Mouse (Mus musculus) thymus, postnatal 14 days (tissue): ENCODE measurements around the gene Gid8.
A peak's percentile ranks its signal among the peaks of the same experiment; 100 is the strongest.

Experiments
- DNase-seq: peaks from one replicate; pipeline ENCODE4 v3.0.0; 2021

The Gid8 gene

DNA sequence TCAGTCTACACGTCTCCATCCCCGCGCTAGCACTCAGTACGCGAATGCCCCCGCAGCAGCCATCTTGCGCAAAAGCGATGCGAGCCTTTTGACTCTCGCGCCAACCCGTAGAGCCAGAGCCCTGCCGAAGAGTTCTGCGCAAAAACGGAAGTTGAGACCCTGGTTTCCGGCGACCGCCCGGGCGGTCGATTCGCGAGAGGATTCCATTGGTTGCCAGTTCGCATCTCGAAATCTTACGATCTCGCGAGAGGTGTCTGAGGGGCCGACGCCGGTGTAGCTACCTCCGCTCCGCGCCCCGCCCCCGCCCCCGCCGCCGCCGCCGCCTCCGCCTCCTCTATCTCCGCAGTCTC, at the start of gene Gid8, which contains the start of gene Dido1:
TSS of gene Gid8 (plus strand) at position 195 of the 350 bp plus-strand sequence.
TSS of gene Dido1 (minus strand) at position 77 of the 350 bp plus-strand sequence.
- peak; percentile 96 for DNase-seq

DNA sequence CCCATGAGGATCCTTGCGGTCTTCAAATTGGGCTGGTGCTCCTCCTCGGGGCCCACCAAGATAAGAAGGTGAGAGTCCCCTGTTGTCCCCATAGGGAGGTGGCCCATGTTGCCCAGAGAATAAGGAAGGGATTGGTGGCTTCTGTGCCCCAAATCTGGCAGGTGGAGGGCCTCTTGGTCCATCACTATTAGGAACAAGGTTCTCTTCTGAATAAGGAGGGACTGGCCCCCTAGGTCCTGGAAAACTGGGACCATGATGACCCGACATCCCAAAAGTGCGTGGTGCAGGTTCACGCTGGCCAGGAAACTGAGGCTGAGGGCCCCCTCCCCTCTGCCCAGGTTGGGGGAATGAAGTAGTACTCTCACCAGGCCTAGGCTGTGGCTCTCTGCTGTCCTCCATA, 49.4 kb upstream of the Gid8 start:
- DNase-seq: no peak

DNA sequence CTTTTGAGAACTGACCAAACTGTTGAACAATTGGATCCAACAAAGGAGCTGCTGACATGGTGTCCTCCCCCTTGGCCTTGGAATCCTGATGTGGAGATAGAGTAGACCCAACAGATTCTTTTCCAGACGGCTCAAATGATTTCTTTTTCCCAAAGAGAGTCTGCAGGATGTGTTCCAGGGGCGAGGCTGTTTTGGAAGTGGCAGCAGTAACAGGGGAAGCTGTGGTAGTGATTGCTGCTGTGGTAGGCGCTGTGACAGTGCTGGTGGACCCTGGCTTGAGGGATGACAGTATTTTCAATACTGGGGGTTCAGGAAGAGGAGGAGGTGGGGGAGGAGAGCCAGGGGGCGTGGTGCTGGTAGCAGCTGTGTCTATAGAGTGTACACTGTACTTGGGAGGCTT, 47.9 kb upstream of the Gid8 start:
- no peak for DNase-seq

DNA sequence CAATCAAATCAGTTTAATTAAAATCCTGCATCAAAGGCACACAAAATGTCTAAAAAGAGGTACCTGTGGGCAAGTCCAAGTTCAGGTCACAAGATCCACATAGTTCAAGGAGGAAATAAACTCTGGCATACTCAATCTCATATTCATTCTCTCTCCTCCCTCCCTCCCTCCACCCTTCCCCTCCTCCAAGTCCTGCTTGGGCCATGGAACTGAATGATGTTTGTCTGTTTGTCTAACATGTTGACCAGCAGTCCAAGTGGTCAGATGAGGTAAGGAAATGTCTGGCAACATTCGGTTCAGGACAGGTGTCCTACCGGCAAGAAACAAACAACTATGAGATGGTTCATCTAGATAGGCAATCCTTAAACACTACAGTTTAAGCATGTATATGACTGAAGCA, 33.2 kb upstream of the Gid8 start:
- no peak for DNase-seq

DNA sequence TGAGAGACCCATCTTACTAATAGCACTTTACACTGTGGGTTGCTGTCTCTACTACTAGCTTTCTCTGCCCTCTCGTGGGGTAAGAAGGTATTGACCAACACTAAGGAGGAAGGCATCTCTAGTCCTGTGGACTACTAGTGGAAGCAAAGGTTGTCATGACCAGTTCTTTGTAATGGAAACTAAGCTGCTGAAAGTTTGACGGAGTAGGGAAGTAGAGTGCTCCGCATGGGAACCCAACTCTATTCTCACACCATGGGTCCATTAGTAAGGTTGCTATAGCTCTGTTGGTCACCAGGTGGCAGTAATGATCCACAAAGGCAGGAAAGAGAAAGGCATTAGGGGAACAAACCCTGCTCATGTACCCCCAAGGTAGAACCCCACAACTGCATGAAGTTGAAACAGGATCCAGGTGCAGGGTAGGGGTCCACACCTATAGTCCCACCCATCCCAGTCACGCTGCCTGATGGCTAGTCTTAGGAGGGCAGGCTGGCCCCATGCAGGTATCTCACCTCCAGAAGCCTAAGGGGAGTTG, 31.2 kb upstream of the Gid8 start:
- DNase-seq: peak; percentile 74

DNA sequence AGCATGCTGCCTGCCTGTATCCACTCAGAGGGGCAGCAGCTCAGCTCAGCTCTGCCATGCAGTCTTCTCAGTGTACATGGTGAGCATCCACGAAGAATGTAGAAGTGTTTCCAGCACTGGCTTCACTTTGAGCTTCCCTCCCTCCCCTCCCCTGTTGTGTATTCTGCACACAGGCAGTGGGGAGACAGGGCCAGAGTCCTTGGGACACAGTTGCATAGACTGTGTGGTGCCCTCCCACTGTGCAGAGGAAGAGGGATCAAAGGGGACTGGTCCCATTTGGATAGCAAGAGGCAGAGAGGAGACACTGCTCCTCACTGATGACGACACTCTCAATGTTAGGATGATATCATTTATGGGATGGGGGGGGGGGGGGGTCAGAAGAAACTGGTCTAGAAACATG, 28.7 kb upstream of the Gid8 start:
- no peak for DNase-seq

DNA sequence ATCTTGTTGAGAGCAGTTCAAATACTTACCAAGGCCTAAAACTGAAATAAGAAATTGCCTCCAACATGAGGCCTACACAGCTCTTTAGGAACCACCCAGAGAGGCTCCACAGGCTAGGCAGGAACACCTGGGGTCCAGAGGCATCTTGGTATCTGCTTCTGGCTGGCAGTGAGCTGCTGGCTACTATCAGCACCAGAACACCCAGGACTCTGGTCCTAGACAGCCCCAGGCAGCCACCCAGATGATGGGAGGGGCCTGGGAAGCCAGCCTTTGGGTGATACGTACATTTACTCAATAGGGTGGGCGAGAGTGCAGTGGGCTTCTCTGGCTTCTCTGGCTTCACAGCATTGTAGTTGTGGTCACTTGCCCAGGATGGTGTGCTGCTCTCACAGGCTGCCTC, 26.4 kb upstream of the Gid8 start:
- no peak for DNase-seq

DNA sequence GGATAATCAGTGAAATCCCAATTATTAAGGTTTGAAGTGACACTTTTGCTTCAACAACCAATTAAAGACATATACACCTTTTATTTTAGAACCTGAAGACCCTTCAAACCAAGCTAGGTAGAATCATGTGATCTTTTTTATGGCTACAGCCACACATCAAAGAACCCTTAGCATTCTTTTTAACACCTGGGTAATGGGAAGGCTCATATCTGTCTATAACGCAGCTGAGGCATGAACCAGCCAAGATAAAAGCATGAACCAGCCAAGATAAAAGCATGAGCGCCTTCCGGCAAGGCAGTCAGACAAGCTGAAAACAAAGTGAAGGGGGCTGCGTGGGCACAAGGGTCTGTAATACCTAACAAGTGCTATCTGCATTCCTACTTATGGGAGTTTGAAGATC, 25.9 kb upstream of the Gid8 start:
- DNase-seq: no peak

DNA sequence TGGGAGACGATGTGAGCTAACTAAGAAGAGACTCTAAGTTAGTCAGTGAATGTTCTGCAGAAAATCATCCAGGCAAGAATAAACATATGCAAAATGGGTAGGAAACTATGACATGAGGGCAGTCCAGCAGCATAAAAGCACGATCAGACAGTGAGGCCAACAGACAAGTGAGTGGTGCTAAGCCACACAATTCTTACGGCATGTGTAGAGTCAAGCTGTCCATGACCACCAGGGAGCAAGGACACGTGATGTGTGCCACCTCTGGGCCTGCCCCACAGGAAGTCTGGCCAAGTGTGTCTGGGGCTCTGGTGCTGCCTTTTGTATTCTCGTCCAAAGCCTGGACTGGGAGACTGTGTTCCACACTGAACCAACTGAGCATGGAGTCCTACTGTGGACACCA, 20.1 kb upstream of the Gid8 start:
- DNase-seq: no peak

DNA sequence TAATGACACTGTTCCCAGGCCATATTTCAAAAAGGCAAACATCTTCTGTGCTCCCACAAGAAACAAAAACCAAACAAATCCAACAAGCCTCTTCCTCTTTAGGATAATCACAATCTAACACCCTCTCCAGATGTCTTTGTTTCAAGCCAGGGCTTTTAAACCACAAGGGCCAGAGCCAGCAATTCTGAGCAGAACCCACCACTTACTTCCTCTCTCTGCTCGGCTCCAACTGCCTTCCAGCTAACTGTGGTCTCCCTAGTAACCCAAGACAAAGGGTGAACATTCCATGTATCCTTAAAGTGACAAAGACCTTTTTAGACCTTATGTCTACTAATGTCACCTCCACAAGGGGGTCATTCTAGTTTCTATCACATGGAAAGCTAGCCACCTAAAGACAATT, 17.3 kb upstream of the Gid8 start:
- no peak for DNase-seq

DNA sequence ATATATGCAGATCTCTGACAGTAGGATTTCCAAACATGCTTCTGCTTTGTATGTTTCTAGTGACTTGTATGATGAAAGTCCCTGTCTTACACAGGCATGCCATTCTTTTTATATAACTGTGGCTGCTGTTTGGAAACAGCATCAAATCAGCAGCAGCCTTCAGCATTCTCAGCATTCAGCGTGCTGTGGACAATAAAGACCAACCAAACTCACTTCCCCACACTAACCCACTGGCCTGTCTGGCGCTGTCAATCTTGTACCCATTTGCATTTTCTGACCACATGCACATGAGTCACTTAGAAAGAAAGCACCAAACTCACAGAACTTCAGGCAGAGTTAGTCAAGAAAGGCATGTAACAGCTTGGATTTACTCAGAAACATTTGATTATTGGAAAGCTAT, 14.7 kb upstream of the Gid8 start:
- no peak for DNase-seq

DNA sequence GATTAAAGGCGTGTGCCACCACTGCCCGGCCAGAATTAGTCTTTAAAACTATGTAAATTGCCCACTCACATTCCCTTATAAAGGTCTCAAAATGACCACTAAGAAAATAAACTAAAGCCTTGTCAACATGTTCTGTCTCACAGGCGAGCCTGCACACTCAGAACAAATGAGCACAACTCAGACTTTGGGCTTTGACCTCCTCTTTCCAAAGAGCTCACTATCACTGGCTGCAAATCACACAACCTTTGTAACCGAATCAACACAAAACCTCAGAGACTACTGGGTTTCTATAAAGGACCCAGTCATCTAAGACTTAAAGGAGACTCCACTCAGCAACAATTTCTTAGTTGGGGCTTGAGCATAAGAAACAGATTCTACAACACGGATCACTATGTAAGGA, 9.5 kb upstream of the Gid8 start:
- DNase-seq: no peak

DNA sequence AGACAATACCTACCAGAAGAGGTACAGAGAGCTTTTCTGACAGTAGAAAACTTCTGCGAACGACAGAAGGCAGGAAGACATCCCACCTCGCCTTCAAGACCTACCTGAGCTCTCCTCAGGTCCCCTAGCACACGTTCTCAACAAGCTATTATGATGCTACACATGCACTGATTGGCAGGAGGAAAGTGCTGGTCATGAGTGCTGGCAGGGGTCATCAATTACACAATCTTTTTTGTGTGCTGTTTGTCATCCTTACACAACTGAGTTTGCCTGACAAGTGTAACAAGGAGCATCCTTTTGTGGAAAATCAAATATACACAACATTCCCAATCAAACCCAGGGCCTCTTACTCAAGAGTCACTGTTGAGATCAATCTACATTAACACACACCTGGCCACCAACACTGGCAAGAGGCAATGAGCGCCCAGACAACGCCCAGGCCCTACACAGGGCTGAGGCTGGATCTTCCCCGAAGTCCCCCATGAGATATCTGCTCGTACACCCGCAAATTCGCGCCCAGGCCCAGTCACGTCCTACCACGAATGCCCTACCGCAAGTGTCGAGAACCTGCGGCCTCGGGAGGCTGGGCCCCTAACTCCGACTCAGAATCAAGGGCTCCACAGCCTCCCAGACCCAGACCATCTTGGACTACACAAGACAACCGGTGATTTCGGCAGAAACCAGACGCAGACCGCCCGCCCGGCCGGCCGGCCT, 8.7 kb upstream of the Gid8 start:
- DNase-seq: no peak

DNA sequence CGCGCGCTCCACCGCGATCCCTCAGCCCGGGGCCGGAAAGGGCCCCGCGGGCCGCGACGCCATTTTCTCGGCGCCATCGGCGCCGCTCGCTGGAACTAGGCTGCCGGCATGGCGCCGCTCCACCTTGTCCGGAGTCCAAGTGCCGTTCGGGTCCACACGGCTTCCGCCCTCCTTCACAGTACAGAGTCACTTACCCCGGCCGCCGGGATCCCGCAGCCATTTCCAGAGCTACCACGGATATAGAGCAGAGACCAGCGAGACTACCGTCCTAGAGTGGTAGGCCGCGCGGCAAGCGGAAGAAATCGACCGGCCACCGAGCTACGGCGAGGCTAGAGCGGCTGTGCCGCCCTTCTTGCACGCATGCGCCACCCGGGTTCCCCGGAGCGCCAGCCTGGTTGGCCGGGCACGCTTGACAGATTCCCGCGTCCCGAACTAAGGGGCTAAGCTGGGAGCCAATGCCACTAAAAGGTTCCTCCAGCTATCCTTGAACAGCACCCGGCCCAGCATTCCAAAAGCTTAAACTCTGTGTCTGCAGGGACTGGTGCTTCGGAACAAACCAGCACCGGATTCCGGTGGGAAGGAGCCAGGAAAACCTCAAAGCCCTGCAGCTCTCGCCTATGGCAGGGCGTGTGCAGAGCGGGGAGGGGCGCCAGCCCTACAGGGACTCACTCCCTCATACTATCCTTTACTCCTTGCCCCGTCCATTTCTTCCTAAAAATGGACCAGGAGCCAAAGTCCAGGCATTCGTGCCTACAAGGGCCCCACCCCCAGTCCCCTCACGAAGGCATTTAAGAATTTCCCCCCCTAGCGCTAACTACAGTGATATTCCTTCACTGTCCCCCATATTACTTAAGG, 7.9 kb upstream of the Gid8 start:
- DNase-seq: peak; percentile 94

DNA sequence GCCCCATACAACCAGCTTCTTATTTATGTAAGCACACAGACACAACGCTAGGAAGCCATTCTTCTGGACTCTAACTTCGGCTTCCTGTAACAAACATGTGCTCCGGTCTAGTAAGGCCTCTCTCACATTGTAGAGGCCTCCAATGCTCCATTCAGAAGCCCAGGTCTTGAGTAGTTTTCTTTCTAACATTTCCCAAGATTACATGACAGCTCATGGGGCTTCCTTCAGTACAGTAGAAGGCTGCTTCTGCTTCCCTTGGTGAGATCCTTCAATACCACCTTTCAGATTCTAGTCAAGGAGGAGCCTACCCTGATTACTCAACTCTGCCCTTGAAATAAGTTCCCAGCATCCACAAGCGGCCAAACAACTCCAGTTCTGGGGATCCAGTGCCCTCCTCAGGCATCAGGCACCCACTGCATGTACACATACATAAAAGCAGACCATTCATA, 7.2 kb upstream of the Gid8 start:
- DNase-seq: no peak

DNA sequence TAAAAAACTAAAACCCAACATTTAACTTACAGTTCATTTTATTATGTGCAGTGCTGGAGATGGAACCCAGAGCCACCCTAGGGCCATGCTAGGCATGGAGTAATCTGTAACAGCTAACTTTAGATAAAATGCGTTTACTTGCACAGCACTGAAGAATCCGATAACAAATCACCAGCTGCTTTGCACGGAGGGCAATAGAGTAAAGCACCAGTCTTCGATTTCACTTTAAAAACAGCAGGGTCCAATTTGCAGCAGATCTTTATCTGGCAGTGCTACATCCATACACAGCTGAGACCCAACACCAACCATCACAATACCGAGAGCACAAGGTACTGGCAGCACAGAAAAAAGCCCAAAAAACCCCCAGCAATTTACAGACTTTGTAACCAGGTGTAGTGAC, 6.7 kb upstream of the Gid8 start:
- DNase-seq: no peak

DNA sequence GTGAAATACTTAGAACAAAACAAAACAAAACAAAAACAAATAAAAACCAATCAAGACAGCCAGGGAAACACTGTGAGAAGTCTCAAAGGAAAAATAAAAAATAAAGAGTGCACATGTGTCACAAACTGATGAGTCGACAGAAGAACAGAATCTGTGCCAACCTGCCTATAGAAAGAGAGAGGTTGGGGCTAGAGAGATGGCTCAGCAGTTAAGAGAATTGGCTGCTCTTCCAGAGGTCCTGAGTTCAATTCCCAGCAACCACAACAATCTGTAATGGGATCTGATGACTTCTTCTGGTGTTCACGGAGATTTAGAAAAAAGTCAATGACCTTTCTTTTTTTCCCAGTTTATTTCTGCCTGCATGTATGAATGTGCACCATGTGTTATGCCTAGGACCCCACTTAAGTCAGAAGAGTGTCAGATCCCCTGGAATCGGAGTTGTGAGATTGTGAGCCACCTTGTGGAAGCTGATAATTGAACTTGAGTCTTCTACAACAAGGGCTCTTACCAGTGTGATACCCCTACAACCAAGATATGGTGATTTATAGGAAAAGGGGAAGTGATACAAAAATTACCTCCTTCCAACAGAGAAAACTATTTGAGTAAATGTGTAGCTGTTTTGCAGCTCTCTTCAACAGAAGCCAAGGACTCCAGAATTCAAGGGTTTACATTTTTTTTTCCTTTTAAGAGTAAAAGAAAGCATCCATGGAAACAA, 6.1 kb upstream of the Gid8 start:
- no peak for DNase-seq

DNA sequence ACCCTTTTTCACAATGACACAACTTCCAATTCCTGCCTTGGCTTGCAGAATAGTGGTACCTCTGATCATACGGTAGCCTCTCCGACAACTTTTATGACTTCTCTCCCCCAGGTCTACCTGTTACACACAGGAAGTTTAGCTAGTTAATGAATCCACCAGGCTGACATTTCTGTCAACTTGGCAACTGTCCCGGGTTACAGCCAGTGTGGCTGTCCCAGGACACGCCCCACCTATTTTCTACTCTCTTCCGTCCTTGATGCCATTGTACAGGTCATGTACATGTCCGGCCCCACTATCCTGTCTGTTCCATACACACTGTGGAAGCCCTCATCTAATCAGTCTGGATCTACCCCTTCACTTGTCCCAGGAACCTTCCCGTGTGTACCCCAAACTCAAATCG, 5.3 kb upstream of the Gid8 start:
- no peak for DNase-seq

DNA sequence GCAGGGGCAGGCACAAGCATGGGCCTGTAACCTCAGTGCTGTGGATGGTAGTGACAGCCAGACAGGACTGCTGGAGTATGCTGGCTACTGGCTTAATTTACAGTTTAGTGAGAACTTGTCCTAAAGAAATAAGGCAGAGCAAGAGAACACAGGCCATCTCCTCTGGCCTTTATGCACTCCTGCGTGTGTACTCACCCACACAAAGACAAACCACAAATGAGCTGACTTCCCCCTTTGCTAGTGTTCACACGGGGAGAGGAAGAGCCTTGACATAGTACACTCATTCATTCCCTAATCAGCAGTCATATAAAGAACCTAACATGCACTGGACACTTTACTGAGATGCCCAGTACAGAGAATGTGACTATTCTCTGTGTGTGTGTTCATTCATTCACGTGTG, 4.9 kb upstream of the Gid8 start:
- no peak for DNase-seq

DNA sequence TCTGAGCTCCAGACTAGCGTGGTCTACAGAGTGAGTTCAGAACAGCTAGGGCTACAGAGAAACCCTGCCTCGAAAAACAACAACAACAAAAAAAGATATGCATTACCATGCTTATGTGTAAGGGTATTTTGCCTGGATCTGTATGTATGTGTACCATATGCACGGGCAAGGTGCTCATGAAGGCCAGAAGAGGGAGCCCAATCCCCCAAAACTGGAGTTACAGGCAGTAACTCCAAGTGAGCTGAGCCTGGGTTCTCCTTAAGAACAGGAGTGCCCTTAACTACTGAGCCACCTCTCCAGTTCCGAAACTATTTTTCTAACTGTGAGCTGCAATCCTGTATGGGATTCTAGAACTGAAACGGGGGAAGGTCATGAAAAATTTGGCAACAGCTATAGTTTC, 3.9 kb upstream of the Gid8 start:
- no peak for DNase-seq

DNA sequence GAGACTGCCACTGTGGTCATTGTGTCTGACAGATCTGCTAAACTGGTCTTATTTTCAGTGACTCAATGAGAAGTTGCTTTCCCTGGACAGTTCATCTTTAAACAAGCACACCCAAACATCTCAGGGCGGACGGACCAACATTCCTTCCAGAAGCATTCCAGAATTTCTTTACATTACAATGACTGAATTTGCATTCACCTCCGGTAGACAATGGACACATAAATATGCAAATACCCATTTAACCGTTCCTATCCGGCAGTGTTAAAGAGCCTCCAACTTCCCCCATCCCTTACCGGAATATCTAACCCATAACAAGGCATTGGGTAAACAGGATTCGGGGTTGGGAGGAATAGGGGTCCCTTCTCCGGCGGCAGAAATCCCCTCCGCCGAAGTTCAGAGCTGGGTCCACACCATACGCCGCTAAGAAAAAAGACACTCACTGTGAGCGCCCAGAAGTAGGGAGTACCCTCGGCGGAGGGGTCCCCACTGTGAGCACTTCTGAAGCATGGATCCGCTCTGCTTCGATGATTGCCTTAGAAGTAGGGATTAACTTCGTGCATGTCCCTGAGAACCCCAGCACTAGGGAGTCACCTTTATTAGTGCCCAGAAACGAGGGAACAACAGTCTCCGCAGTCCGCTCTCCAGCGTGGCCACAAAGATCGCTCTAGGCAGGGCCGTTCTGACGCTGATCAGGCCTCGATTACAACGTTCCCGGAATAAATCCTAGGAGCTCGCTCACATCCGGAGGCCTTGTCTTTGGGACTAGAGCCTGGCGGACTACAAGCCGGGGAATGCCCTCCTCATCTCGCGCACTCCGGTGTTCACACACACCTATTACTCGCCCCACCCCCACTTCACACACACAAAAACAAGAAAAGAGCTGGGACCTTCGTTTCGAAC, 644 bp upstream of the Gid8 start:
- no peak for DNase-seq
